Mouse (Mus musculus): ENCODE results near the gene Vax1.

Vax1 gene

GRCm38 (mm10) chr19:59169936-59170765, at the start of gene Vax1:
Gene Vax1 (minus strand): TSS chr19:59170056.
- DNase-seq (ENCODE audit: low spot score): no peak

GRCm38 (mm10) chr19:59218991-59219390, 49.1 kb upstream of the Vax1 start, which contains the start of gene Kcnk18:
Gene Kcnk18 (plus strand): TSS chr19:59219214.
- DNase-seq (ENCODE audit: low spot score): no peak

- DNase-seq (ENCODE audit: low spot score): no peak
These were observed 47.0 kb upstream of the Vax1 start for GRCm38 (mm10) chr19:59216891-59217290.

GRCm38 (mm10) chr19:59208986-59209385, 39.1 kb upstream of the Vax1 start:
- DNase-seq (ENCODE audit: low spot score): no peak

- DNase-seq (ENCODE audit: low spot score): peak; percentile 61
These were observed 38.6 kb upstream of the Vax1 start for GRCm38 (mm10) chr19:59208475-59208874.

- DNase-seq (ENCODE audit: low spot score): peak; percentile 63
These were observed 28.3 kb upstream of the Vax1 start for GRCm38 (mm10) chr19:59198161-59198560.

GRCm38 (mm10) chr19:59196111-59196666, 26.3 kb upstream of the Vax1 start:
- DNase-seq (ENCODE audit: low spot score): peak; percentile 43

GRCm38 (mm10) chr19:59195181-59195770, 25.4 kb upstream of the Vax1 start:
- no peak for DNase-seq (ENCODE audit: low spot score)

- DNase-seq (ENCODE audit: low spot score): no peak
These were observed 24.3 kb upstream of the Vax1 start for GRCm38 (mm10) chr19:59193986-59194820.

GRCm38 (mm10) chr19:59193456-59193855, 23.6 kb upstream of the Vax1 start:
- no peak for DNase-seq (ENCODE audit: low spot score)

GRCm38 (mm10) chr19:59192491-59192890, 22.6 kb upstream of the Vax1 start:
- DNase-seq (ENCODE audit: low spot score): no peak

- DNase-seq (ENCODE audit: low spot score): no peak
These were observed 21.3 kb upstream of the Vax1 start for GRCm38 (mm10) chr19:59191123-59191505.

- no peak for DNase-seq (ENCODE audit: low spot score)
These were observed 20.7 kb upstream of the Vax1 start for GRCm38 (mm10) chr19:59190431-59191122.

- DNase-seq (ENCODE audit: low spot score): no peak
These were observed 19.1 kb upstream of the Vax1 start for GRCm38 (mm10) chr19:59188981-59189380.

GRCm38 (mm10) chr19:59184000-59184399, 14.1 kb upstream of the Vax1 start:
- no peak for DNase-seq (ENCODE audit: low spot score)

GRCm38 (mm10) chr19:59173341-59174015, 3.6 kb upstream of the Vax1 start:
- DNase-seq (ENCODE audit: low spot score): no peak

- no peak for DNase-seq (ENCODE audit: low spot score)
These were observed 2.9 kb upstream of the Vax1 start for GRCm38 (mm10) chr19:59172781-59173180.

- no peak for DNase-seq (ENCODE audit: low spot score)
These were observed 2.0 kb upstream of the Vax1 start for GRCm38 (mm10) chr19:59171871-59172245.

GRCm38 (mm10) chr19:59171151-59171870, 1.5 kb upstream of the Vax1 start:
- DNase-seq (ENCODE audit: low spot score): no peak

GRCm38 (mm10) chr19:59170766-59171095, 875 bp upstream of the Vax1 start:
- DNase-seq (ENCODE audit: low spot score): no peak
